Mouse (Mus musculus) CD4-positive, CD25-positive, alpha-beta regulatory T cell, adult 2 months (primary cell): Measurements from ENCODE around the gene Ppp6r3.

Experiments used
- DNase-seq: peaks from one replicate; pipeline ENCODE4 v3.0.0-alpha.2; 2012; ENCODE audit warnings: low read depth, low spot score

Ppp6r3 gene

DNA sequence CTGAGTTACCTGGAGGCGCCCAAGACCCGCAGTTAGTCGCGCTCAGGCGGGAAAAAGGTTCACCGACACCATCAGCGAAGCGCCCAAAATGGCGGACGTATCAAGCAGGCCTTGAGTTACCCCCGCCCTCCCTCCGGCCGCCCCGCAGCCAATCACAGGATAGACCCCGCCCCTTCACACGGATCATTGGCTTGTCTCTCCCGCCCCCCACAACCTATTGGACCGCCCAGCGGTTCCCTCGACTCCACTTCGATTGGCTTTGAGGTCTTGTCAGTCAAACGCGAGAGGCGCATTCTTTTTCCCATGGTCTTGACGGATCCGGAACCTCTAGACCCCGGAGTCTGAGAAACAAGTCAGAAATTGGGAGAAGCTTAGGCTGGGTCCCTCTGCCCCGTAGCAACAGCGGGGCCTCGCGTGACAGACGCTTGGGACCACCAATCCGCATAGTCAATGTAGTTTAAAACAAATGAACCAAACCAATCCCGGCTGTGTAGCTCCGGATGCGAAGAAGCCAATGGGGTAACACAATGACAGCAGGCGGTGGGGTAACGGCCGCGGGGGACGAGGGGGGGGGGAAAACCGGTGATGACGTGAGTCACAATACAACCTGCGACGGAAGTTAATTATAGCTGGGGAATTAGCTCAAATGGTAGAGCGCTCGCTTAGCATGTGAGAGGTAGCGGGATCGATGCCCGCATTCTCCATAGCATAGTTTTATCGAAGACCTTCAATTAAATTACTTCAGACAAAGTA lies at the start of gene Ppp6r3:
Gene Ppp6r3, minus strand, starts transcription at position 118 of the 753 bp plus-strand sequence.
- peak; percentile 99 for DNase-seq

DNA sequence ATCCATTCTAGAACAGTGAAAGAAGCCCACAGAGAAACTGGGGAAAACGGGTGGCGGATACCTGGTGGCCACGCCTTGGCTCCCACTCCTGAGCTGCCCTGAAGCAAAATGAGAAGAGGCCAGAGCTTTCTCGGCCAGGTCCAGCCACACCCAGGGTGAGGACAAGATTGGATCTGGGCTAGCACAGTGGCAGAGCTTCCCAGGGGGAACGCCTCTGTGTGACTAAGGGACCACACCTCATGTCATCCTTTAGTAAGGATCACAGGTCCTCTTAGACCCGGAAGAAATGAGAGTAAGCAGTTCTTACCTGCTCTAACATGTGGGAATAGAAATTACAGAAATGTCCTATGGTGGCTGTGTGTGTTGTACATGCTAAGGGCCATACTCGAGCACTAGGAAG lies 49.6 kb upstream of the Ppp6r3 start:
- DNase-seq: no peak

DNA sequence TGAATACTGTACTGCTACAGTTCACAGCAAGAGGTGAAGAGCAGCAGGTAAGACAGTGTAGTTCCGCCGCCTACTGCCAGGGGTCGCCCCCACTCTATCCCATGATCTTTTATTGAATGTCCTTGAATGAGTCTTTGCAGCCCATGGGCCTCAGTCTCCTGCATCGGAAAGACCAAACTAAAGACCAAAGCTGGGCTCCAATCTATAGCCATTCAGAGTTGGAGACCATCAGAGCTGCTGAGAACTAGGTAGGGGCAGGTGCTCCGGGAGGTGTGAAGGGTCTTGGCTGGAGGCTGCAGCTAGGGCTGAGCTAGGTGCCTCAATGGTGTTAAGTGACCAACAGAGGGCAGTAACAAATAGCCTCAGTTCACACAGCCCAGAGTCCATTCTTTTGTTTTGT lies 48.3 kb upstream of the Ppp6r3 start:
- DNase-seq: peak; percentile 71

DNA sequence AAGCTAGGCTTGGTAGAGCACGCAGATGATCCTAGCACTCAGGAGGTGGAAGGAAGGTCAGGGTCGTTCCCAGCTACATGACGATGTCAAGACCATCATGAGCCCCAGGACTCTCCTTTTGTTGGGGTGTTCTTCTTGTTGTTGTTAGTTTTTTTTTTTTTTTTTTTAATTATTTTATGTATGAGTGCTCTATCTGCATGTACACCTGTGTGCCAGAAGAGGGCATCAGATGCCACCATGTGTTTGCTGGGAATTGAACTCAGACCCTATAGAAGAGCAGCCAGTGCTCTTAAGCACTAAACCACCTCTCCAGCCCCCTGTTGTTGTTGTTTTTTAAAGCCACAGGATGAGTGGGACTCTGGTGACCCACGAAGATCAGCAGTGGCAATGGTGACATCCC lies 47.7 kb upstream of the Ppp6r3 start:
- DNase-seq: peak; percentile 23

DNA sequence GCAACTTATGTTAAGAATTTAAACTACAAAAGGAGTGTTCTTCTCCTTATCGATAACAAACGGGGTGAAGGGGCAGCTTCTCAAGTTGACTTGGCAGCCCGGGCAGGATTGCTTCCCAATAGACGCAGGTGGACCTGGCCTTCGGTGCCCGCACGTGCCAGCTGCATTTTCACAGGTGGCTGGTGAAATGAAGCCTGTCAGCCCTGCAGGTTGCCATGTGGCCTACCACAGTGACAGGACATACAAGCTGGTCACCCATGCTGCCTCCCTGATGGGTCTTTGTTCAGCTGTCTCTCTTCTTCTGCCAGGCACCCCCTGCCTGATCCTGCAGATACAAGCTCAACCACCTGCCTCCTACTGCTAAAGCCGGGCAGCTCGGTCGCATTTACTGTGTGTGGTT lies 45.3 kb upstream of the Ppp6r3 start:
- no peak for DNase-seq

DNA sequence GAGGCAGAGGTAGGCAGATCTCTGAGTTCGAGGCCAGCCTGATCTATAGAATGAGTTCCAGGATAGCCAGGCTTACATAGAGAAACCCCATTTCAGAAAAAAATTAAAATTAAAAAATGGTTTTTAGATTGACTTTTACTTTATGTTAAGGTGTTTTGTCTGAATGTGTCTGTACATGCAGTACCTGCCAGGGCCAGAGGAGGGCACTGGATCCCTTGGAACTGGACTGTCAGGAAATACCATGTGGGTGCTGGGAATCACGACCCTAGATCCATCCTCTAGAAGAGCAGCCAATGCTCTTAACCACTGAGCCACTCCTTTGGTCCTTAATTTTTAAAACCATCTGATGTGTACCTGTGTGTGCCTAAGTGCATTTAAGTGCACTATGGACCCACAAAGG lies 43.8 kb upstream of the Ppp6r3 start:
- DNase-seq: peak; percentile 36

DNA sequence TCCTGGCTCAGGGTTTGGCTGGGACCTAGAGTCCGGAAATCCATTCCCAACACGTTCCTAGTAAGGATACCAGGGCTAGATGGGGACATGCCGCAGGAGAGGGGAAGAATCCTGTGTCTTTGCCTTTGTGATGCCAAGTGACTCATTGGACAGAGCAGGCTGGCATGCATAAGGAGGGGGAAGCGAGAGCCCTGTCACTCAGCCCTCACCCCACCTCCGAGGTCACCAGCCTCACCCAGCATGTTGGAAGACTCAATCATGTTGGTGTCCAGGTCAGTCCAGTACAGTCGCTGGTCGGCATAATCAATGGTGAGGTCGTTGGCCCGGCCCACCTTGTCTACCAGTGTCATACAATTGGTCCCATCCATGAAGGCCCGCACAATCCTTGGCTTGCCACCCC lies 38.4 kb upstream of the Ppp6r3 start:
- DNase-seq: no peak

DNA sequence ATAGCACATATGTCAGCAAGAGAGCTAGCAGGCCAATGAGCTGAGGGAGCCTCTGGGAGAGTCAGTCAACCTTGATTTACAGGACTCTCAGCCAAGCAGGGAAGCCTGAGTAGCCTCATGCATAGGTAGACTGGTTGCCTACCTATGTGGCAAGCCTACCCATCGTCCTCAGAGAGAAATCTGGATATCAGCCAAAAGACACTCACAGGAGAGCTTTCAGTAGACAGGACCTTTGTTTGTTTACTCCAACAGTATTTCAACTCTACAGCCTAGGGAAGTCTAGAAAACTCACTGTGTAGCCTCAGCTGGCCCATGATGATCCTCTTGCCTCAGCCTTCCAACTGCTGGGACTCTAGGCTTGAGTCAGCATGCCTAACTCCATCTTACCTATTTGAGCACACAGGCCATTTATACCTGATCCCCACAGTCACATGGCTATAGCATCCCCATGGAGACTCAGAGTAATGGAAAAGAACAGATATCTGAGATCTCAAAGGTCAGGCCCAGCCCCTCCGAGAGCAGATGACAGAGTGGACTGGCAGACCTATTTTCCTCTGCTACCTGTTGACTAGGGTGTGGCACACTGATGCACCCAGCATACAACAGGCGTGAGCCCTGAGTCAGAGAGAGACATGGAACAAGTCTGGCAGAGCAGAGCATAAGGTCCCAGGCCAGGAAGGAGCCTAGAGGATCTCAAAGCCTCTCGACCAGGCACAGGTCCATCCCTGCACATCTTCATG lies 37.2 kb upstream of the Ppp6r3 start:
- no peak for DNase-seq

DNA sequence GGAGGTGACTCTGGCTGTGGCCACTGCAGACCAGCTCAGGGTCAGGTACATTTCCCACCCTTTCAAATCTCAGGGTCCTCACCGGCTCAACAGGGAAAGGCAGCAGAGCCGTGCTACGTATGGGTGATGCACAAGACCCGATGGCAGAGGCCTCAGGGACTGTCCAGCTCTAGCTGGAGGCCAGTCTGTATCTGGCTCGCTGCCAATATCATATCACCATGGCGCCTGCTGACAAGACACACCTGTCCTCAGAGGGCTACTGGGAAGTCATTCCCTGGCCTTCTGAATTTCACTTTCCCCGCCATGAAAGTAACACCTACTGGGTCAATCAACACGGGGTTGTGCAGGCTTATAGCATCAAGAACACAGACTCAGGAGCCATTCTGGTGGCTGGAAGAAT lies 36.2 kb upstream of the Ppp6r3 start:
- no peak for DNase-seq

DNA sequence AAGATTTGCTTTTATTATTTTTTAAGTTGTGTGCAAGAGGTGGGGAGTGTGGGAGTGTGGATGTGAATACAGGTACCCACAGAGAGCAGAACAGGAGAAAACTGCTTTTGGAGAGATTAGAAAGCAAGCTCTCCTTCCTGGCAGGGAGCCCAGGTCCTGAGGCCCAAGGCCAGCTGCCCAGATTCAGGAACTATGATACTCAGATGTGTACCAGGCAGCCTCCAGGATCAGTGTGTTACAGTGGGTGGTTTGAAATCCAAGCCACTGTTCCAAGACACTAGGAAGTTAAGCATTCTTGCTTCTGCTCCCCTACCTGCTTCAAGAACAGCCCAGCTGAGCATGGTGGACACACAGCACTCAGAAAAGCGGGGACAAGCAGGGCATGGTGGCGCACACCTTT lies 35.3 kb upstream of the Ppp6r3 start:
- no peak for DNase-seq

DNA sequence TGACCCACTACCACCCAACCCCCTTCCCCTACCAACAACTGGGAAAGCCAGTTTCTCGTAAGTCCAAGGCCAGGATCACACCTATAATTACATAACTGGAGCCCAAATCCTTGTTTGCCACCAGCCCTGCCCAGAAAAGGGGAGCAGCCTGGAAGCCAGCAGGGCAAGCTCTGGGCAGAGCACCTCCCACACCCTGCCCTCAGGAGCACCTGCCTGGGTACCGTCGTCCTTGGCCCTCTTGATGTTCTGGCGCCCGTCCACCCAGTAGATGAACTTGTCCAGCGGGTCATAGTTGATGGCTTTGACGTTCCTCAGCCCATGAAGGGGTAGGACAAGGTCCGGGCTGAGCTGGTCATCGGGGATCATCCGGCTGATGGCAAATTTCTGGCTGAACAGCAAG lies 34.3 kb upstream of the Ppp6r3 start:
- DNase-seq: no peak

DNA sequence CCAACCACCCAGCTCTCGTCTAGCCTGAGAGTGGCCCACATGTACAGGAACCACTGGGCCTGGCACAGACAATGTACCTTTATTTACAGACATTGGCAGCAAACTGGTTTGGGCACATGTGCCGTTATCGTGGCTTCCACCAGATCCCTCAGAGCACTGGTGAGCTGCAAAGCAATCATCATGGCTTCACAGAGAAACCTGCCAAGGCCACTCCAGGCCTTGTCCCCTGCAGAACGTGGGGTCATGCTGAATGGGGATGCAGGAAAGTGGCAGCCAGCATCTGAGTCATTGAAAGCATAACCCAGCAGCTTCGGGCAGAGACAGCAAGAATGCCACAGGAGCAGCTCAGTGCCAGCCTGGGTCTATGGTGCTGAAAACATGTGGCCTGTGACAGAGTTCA lies 18.8 kb upstream of the Ppp6r3 start:
- no peak for DNase-seq

DNA sequence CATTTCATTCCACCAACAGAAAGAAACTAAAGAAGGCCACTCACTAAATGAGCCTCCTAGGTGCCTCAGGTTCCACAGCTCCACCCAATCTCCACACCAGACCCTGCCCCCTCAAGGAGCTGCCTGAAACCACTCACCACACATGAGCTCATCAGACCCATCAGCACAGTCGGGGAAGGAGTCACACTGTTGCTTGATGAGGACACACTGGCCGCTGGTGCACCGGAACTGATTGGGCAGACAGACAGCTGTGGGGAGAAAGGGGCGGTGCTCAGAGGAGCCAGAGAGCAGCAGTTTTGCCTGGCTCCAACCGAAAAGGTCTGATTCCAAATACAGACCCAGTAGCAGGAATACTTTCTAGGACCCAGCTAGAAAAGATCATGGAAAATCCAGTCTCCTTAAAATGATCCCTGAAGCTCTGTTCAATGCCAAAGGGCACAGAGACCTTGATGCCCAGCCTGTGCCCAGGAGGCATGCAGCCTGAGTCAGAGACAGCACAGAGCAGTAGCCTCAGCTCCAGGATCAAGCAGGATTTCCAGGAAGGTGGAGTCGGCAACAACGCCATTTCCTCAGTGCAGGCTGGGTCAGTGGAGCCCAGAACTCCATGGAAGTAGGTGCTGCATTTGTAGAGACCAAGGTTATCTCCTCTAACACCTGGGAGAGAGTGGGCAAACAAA lies 18.0 kb upstream of the Ppp6r3 start:
- no peak for DNase-seq

DNA sequence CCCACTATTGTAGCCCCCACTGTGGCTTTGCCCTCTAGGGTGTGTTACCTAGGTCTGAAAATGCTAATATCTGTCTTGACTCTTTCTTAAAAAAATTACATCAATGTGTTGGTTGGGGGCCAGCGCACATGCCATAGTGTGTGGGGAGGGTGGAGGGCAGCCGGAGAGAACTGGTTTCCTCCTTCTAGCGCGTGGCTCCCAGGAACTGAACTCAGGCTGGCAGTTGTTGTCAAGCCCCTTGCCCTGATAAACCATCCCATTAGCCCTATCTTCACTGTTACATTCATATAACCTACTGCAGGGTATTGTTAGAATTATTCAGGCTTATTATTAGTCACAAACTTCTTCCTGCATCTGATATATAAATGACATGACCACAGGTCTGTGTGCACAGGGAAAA lies 14.4 kb upstream of the Ppp6r3 start:
- DNase-seq: no peak

DNA sequence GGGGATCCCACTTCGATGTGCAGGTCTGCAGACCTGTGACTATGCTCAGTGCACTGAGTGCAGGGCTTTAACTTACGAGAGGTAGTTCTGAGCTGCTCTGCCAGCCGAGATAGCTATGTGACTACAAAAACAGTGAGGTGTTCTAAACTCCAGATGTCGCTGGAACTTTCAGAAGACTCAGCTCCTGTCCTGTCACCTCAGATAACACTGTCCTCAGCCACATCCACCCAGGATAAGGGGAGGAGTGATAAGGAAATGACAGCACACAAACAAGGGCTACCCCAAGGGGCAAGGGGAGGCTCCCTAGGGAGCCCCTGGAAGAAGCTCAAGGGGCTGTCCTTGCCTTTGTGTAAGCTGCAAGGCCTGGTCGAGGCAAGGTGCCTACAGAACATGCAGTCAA lies 14.0 kb upstream of the Ppp6r3 start:
- no peak for DNase-seq

DNA sequence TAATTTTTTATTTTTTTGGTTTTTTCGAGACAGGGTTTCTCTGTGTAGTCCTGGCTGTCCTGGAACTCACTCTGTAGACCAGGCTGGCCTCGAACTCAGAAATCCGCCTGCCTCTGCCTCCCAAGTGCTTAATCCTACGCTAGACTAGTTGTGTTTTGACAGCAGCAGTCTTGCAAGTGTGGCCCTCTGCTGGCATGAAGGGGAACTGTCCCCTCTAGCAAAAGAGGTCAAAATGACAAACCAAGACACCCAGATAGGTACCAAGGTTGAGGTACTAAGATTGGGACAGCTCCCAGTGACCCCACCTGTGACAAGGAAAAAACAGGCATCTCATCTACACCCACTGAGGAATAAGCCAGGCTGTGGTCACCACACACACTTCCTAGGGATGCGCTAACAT lies 12.2 kb upstream of the Ppp6r3 start:
- DNase-seq: peak; percentile 72

DNA sequence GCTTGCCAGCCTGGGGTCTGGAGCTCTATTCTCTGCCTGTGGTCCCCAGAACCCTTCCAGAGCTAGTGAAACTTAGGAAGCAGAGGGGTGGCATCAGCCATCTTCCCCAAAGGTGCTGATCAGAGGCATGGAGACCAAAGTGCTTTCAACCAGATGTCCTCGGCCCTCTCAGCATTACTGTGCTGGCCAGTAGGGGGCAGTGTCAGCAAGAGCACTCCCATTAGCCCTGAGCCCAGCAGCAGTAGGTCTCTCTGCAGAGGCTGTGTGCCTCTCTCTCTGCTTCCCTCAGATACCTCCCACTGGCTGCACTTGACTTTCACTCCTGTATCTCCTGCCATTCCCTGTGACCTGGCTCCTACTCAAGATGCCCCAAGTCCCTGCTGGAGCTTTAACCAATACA lies 11.0 kb upstream of the Ppp6r3 start:
- DNase-seq: peak; percentile 75

DNA sequence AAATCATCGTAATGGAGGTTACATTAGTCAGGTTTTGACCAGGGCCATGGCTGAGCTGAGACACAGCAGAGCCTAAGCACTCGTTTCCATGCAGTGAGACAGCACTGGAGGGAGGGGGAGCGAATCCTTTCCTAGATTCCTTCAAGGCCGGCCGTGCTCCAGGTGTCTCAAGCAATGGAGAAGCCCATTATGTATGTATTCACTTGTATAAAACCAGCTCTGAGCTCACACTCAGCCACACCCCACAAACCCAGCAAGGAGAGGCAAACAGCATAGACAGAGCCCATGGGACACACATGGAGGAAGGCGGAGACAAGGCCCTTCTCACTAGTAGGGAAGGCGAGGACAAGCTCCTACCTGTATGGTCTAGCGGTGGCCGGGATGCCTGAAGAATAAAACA lies 10.5 kb upstream of the Ppp6r3 start:
- no peak for DNase-seq

DNA sequence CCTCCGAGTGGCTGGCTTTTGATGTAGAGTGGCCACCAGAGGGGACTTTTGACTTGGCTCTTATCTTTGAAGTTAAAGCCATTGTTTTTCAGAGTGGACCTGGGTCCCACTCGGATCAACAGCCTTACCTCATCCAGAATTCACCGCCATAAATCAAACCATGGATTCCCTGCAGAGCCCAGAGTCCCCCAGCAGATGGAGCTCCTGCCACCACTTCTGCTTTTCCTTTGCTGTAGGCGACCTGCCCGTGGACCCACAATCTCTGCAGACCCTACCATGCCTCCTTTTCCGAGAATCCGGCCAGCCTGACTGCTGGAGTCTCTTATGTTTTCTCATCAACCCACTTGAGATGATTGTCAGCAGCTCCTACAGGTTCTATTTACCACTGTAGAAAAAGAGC lies 5.8 kb upstream of the Ppp6r3 start:
- DNase-seq: peak; percentile 71

DNA sequence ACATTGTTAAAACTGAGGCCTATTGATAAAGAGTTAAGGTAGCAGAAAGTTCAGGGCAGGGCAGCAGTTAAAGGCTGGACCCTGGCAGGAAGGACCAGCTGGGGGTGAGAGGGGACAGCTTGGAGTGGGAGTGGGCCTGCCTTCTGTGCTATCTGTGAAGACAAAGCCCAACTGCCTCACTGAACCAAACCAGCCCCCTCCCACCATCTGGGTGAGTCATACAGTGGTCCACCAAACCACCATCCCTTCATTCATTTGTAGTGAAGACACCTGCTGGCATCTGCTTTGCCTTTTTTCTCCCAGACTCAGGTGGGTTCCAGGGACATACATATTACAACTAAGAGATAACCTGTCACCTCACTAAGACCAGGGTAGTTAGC lies 2.4 kb upstream of the Ppp6r3 start:
- no peak for DNase-seq

DNA sequence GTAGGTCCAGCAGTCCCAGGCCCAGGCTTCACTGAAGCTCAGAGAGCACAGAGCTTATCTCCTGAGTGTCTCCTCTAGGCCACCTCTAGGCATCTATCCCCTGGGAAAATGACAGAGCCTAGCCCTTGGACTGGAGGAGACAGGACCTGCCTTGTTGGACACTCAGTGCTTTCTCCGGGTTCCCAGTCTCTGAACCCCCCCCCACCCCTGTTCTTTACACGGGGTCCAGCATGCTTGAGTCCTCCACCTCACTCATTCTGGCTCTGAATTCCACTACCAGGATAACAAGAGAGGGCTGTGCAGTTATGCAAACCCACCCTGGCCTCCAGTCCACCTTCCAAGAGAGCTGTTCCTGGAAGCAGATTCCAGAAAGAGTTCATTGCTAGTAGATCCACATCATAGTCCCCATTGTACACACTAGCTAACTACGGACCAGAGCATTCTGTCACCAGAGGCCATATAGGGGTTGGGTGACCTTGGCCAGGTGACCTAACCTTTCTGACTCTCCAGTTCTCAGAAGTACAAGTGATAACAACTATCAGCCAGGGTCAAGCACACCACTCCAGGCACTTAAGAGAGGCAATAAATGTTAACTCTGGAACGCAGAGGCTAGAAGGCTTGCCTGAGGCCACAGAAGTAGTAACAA lies 1.8 kb upstream of the Ppp6r3 start:
- DNase-seq: no peak
